Mouse (Mus musculus) G1E-ER4 (cell line): Measurements from ENCODE around the gene Olfr1313. TPM values are rescaled to one million over a fixed set of nuclear protein-coding genes. Genes with fewer than 3 reads are reported as not detected.

Experiments used
- GATA1 ChIP-seq: IDR thresholded peaks from one replicate; pipeline ENCODE4 v1.8.0; 2012; ENCODE audit warnings: low read length, inconsistent platforms
- polyA plus RNA-seq: library from polyadenylated mRNA; stranded (reverse); fragments of >175 nt; gene quantifications from 2 replicates; pipeline ENCODE4 v1.2.3, GENCODE M21; 2012

The Olfr1313 gene
- polyA plus RNA-seq, result not detected in 2 replicates

DNA sequence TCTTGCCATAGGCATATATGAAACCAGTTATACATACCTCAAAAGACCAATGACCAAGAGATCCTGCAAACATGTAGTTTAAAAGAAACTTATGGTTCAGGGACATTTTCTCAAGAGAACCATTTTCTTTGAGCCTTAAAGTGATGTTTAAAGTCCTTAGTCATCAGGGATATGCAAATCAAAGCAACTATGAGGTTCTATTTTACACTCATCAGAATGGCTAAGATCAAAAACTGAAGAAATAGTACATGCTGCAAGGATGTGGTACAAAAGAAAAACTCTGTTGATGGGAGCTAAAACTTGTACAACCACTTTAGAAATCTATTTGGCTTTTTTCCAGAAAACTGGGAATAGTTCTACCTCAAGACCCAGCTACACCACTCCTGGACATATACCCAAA lies at the start of gene Olfr1313:
Gene Olfr1313, minus strand, starts transcription at position 101 of the 400 bp plus-strand sequence.
- TF ChIP-seq GATA1, result no peak

GRCm38 (mm10) chr2:112115340-112115739 lies 37.7 kb upstream of the Olfr1313 start, which contains the start of gene Olfr1315-ps1:
TSS of gene Olfr1315-ps1 (minus strand) at chr2:112115440.
- no peak for TF ChIP-seq GATA1

DNA sequence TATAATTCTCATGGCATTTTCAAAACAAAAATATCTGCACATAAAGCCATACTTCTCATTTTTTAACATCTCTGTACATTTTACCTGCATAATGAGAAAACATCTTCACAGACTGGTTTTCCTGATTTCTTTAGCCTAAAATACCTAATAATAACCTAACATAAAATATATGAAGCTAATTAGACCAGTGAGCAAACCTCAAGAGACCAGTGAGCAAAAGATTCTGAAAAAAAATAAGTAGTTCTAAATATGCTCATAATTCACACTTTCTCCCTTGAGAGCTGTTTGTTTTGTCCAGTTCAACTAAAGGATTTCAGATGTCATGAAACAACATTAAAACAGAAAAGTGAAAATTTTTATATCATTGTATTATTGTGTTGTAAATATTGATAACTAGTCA lies 19.0 kb upstream of the Olfr1313 start, which contains the start of gene Olfr1314:
Gene Olfr1314, minus strand, starts transcription at position 101 of the 400 bp plus-strand sequence.
- TF ChIP-seq GATA1, result no peak

DNA sequence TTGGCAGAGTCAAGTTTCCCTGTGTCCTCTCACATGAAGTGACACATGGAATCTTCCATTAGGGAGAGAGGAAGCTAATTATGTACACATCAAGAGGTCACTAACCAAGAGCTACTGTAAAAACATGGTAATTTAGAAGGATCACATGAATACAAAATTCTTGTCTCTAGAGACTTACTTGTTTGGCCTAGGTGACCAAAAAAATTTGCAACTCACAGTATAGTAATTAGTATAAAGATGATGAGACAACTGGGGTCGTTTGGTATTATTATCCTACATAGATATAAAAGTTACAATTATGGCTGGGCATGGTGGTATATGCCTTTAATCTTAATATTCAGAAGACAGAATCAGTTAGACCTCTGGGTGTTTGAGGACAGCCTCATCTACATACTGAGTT lies 27.5 kb downstream of the Olfr1313 start, which contains the start of gene Olfr1312:
Gene Olfr1312, minus strand, starts transcription at position 101 of the 400 bp plus-strand sequence.
- TF ChIP-seq GATA1, result no peak

DNA sequence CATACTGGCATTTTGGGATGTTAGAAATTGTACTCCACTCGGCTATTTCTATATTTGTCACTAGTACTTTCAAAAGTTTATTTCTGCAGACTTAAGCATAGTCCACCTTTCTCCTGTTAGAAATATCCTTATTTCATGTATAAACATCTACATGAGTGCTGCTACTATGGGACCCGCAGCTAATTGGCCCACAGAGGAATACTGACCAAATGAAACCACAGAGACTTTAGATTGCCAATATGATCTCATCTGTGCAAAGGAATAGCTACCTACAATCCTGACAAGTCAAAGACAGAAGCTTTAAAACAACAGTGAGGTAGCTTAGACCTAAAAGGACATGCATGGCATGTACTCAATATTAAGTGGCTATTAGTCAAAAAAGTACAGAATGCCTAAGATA lies 53.3 kb downstream of the Olfr1313 start, which contains the start of gene Olfr1311:
Gene Olfr1311, minus strand, starts transcription at position 101 of the 400 bp plus-strand sequence.
- TF ChIP-seq GATA1, result no peak

Other genes with a start within 250 kb of the Olfr1313 start
- not detected in 2 replicates for gene Olfr1305, start 200.7 kb downstream of the Olfr1313 start, polyA plus RNA-seq
- gene Olfr1306, start 161.6 kb downstream of the Olfr1313 start, polyA plus RNA-seq, result not detected in 2 replicates
- not detected in 2 replicates for gene Olfr1307, start 128.4 kb downstream of the Olfr1313 start, polyA plus RNA-seq
- gene Olfr1308, start 112.9 kb downstream of the Olfr1313 start, polyA plus RNA-seq, result not detected in 2 replicates
- gene Olfr1309, start 87.6 kb downstream of the Olfr1313 start, polyA plus RNA-seq, result not detected in 2 replicates
- gene Olfr1310, start 65.1 kb downstream of the Olfr1313 start, polyA plus RNA-seq, result not detected in 2 replicates
- gene Olfr1311, start 53.4 kb downstream of the Olfr1313 start, polyA plus RNA-seq, result not detected in 2 replicates
- not detected in 2 replicates for gene Olfr1312, start 27.6 kb downstream of the Olfr1313 start, polyA plus RNA-seq
- gene Olfr1314, start 18.9 kb upstream of the Olfr1313 start, polyA plus RNA-seq, result not detected in 2 replicates
- not detected in 2 replicates for gene Olfr1315-ps1, start 37.6 kb upstream of the Olfr1313 start, polyA plus RNA-seq
- gene Olfr1316, start 57.1 kb upstream of the Olfr1313 start, polyA plus RNA-seq, result not detected in 2 replicates
- gene Olfr1317, start 62.5 kb upstream of the Olfr1313 start, polyA plus RNA-seq, result not detected in 2 replicates
- gene Olfr1318, start 76.4 kb upstream of the Olfr1313 start, polyA plus RNA-seq, result not detected in 2 replicates
- 35.9 and 44.2 TPM in 2 replicates for gene Lpcat4, start 161.6 kb upstream of the Olfr1313 start, polyA plus RNA-seq
- gene Nutm1, start 181.4 kb upstream of the Olfr1313 start, polyA plus RNA-seq, result 0.03 TPM in 1 of 2 replicates, not detected in the other
- 35.6 and 100 TPM in 2 replicates for gene Nop10, start 184.1 kb upstream of the Olfr1313 start, polyA plus RNA-seq
- gene Slc12a6, start 188.0 kb upstream of the Olfr1313 start, polyA plus RNA-seq, result 3.1 and 3.8 TPM in 2 replicates
- not detected in 2 replicates for gene Gm21985, start 188.5 kb upstream of the Olfr1313 start, polyA plus RNA-seq